Comparison of ENCODE assay signal across 12 mouse cellular contexts in the genomic region with DNA sequence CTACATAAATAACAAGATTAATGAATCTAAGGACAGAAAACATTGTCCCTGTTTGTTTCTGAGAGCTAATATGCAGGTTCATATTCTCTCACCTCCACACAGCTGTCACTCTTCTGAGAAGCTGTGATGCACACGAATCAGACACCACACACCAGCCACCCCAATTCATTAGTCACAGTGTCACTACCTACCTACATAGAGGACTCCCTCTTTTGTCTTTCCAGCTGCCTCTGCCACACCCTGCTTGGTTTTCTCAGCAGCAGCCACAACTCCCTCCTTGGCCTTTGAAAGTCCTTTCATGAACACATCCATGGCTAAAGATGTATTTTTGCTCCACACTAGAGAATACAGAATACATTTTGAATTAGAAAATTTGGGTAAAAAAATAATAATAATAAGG. TPM values are rescaled to one million over a fixed set of nuclear protein-coding genes. Genes with fewer than 3 reads are reported as not detected.
A peak's percentile ranks its signal among the peaks of the same experiment; 100 is the strongest.
DNase-seq lines count a peak whose midpoint lies in the region; ATAC-seq and TF ChIP-seq lines count a peak whose summit lies in the region.
"Had no signal": no experiment of that assay in that cellular context is flagged by ENCODE, and none has a peak within 500 bp of the region (broad histone marks: within the 10 kb centered on the region; RNA-seq: fewer than 3 reads in every experiment).

No protein-coding gene starts in this region.

- ATAC-seq in heart, embryonic 11.5 days (replicated peaks; ENCODE audit: insufficient number of reproducible peaks, low FRiP score, low TSS enrichment): peak; percentile 66; the same call in 1 of the 2 replicates
- ATAC-seq in erythroid progenitor cell, adult 5-6 weeks (replicated peaks; ENCODE audit: low FRiP score, poor library complexity, severe bottlenecking): peak; percentile 43
- peak; percentile 30 for ATAC-seq in liver, embryonic 15.5 days (ENCODE audit: insufficient read depth)

- H3K9me3 ChIP-seq in heart, embryonic 11.5 days (replicated peaks; ENCODE audit: control insufficient read depth, low read length): no peaks in the 10 kb centered on the region
- no peaks in the 10 kb centered on the region for H3K9me3 ChIP-seq in MEL (replicated peaks; ENCODE audit: insufficient read depth, low read length)
- no peaks in the 10 kb centered on the region for H3K9me3 ChIP-seq in liver, embryonic 15.5 days (replicated peaks)
- H3K9me3 ChIP-seq: limb, embryonic 13.5 days had no signal

- H3K4me1 ChIP-seq in heart, embryonic 11.5 days (ENCODE audit: control insufficient read depth, insufficient read depth, low read length): no peaks in the 10 kb centered on the region; the same call in 1 of the 2 replicates
- H3K4me1 ChIP-seq in MEL (ENCODE audit: control insufficient read depth in 1 of 2, insufficient read depth in 2 of 2, low read length in 2 of 2): peaks cover 16 to 19% of the 10 kb centered on the region in 2 experiments
- peaks cover 41% of the 10 kb centered on the region for H3K4me1 ChIP-seq in liver, embryonic 15.5 days (replicated peaks)

- peaks cover 4% of the 10 kb centered on the region; the same call in 1 of the 2 replicates for H3K27me3 ChIP-seq in heart, embryonic 11.5 days (ENCODE audit: control insufficient read depth, insufficient read depth, low read length)
- no peaks in the 10 kb centered on the region for H3K27me3 ChIP-seq in MEL (ENCODE audit: control insufficient read depth in 1 of 2, insufficient read depth in 2 of 2, low read length in 2 of 2)
- peaks cover 19% of the 10 kb centered on the region for H3K27me3 ChIP-seq in liver, embryonic 15.5 days

- no peak for TF ChIP-seq EP300 in MEL (IDR thresholded peaks at IDR 0.05; ENCODE audit: low read depth in 1 of 2, low read length in 2 of 2)

- intact Hi-C loops in left cerebral cortex, postnatal 14 days (cut with DNase I): loop anchor here (5.0 kb wide), 1 partner anchor 100 kb away; no protein-coding TSS in a partner anchor

- WGBS in heart, embryonic 11.5 days (ENCODE audit: insufficient replicate concordance): 59% methylated on average over 1 of the region's 1 CpGs
- 4% methylated on average over 1 of the region's 1 CpGs for WGBS in liver, embryonic 15.5 days (ENCODE audit: insufficient replicate concordance)

- H3K36me3 ChIP-seq in heart, embryonic 11.5 days (ENCODE audit: control insufficient read depth, insufficient read depth, low read length): no peaks in the 10 kb centered on the region
- H3K36me3 ChIP-seq in MEL (ENCODE audit: control insufficient read depth in 1 of 2, insufficient read depth in 2 of 2, low read length in 2 of 2): peaks cover 1 to 23% of the 10 kb centered on the region in 2 experiments; a peak in 3 of 4 replicates
- H3K36me3 ChIP-seq in liver, embryonic 15.5 days (replicated peaks): peaks cover 30% of the 10 kb centered on the region
- H3K36me3 ChIP-seq: limb, embryonic 13.5 days had no signal

- no peak overlapping the region for H3K4me2 ChIP-seq in heart, embryonic 11.5 days
- peak overlapping the region; percentile 93 for H3K4me2 ChIP-seq in liver, embryonic 15.5 days

- TF ChIP-seq CTCF in MEL (IDR thresholded peaks at IDR 0.05 in 2 of 3, conservative IDR thresholded peaks at IDR 0.05 in 1 of 3; ENCODE audit: control insufficient read depth in 1 of 3, insufficient read depth in 1 of 3, low read depth in 2 of 3, low read length in 3 of 3, poor library complexity in 1 of 3, severe bottlenecking in 1 of 3): no peak

- peaks cover 13% of the 10 kb centered on the region for H3K79me2 ChIP-seq in MEL (ENCODE audit: control insufficient read depth, insufficient read depth, low read length, poor library complexity)

- no peak for TF ChIP-seq POLR2A in MEL (IDR thresholded peaks at IDR 0.05; ENCODE audit: control insufficient read depth in 1 of 2, insufficient read depth in 1 of 2, low read depth in 1 of 2, low read length in 2 of 2, poor library complexity in 1 of 2)

- no peak for DNase-seq in heart, adult 11 months
- DNase-seq in MEL (ENCODE audit: low read depth, low spot score): peak; percentile 59
- no peak for DNase-seq in kidney, postnatal 36 days
- DNase-seq in retina, embryonic 14.5 days (ENCODE audit: low spot score): no peak
- no peak for DNase-seq in left cerebral cortex, postnatal 14 days (ENCODE audit: low spot score in 2 of 2)
- DNase-seq: B cell, adult 2 months; kidney, adult 11 months; thymus, adult 2 months had no signal

- H3K27ac ChIP-seq in heart, embryonic 11.5 days (ENCODE audit: low read depth, low read length): no peak overlapping the region
- peak overlapping the region; percentile 79 for H3K27ac ChIP-seq in MEL (ENCODE audit: control insufficient read depth, low read depth, low read length)
- H3K27ac ChIP-seq in liver, embryonic 15.5 days (replicated peaks): peak overlapping the region; percentile 96
- H3K27ac ChIP-seq: limb, embryonic 13.5 days had no signal

- no peak overlapping the region for H3K9ac ChIP-seq in heart, embryonic 11.5 days (ENCODE audit: low read depth, low read length)
- H3K9ac ChIP-seq in MEL (ENCODE audit: control insufficient read depth, low read depth, low read length, poor library complexity, severe bottlenecking): peak overlapping the region; percentile 40
- peak overlapping the region; percentile 89 for H3K9ac ChIP-seq in liver, embryonic 15.5 days
- H3K9ac ChIP-seq: limb, embryonic 13.5 days had no signal

- peak overlapping the region; percentile 56 for H3K4me3 ChIP-seq in heart, embryonic 11.5 days (ENCODE audit: low read depth, low read length)
- H3K4me3 ChIP-seq in MEL (ENCODE audit: control insufficient read depth in 1 of 2, insufficient read depth in 1 of 2, low read depth in 2 of 2, low read length in 2 of 2): peak overlapping the region; percentile 47 to 82
- peak overlapping the region; percentile 82 for H3K4me3 ChIP-seq in liver, embryonic 15.5 days (replicated peaks)
- H3K4me3 ChIP-seq: limb, embryonic 13.5 days had no signal

- TF ChIP-seq RAD21 in MEL (IDR thresholded peaks at IDR 0.05; ENCODE audit: low read depth, low read length): no peak

TF ChIP-seq in MEL, 35 proteins besides CTCF, POLR2A, EP300 and RAD21:
- TF ChIP-seq ELF1 (IDR thresholded peaks at IDR 0.05; ENCODE audit: low read depth, low read length) (no peak), ZNF384 (IDR thresholded peaks at IDR 0.05; ENCODE audit: low read depth, low read length) (no peak), GATA1 (IDR thresholded peaks at IDR 0.05; ENCODE audit: low read depth, low read length) (no peak), MXI1 (IDR thresholded peaks at IDR 0.05; ENCODE audit: low read depth, low read length) (no peak)

RNA-seq across cellular contexts. Expression of gene Snca, which starts 2.4 kb away (rescaled TPM):
- polyA plus RNA-seq in heart, embryonic 11.5 days (2014; fragmentation: Nextera tagmentation; extraction: Ambion mirVana): 43.3 and 48.5 TPM in 2 replicates
- 30.7 and 46.0 TPM in 2 replicates for total RNA-seq in MEL (2012; rRNA removed)
- 10 to 100 TPM in 1 of 2 experiments, not detected in 1; 47.5 TPM for polyA plus RNA-seq in MEL (2012; ENCODE audit: insufficient read depth in 1 of 2, insufficient read length in 2 of 2, low read depth in 1 of 2, low replicate concordance in 2 of 2, missing spikeins in 1 of 2)
- total RNA-seq in erythroid progenitor cell, adult 5-6 weeks (2015; ENCODE audit: low replicate concordance): 812 and 813 TPM in 2 replicates
- 867 and 965 TPM in 2 replicates for total RNA-seq in erythroid progenitor cell, adult 5-6 weeks (2017; ENCODE audit: low replicate concordance)
- 459 and 464 TPM in 2 replicates for polyA plus RNA-seq in liver, embryonic 15.5 days (2015; fragmentation: Nextera tagmentation; extraction: Ambion mirVana)
- total RNA-seq in left cerebral cortex, postnatal 14 days (2021): 100 to 1,000 TPM; 547 to 581 TPM

Comparison
In these comparisons a context has a peak if more than half of its experiments do, and no peak if none do; other contexts are left out.
1. RNA of gene Snca, which starts 2.4 kb away (total RNA-seq): 812 to 965 TPM in erythroid progenitor cell, adult 5-6 weeks and 547 to 581 TPM in left cerebral cortex, postnatal 14 days; 30.7 to 46.0 TPM in MEL; every median in the first group is over 10 times any median in the second.
2. Peak in every context shown above with its lines, with median percentiles within 50 percentile points of each other: ATAC-seq and H3K4me3 ChIP-seq.